Mouse (Mus musculus) mouse embryonic stem cell (cell line): Measurements from ENCODE around the gene Sbf2.

Experiments
- in situ Hi-C, 2 experiments: fragments of 300-500 bp; cut with MboI; formaldehyde crosslinking; loops; 1 replicate in 1 of 2; 3 replicates in 1 of 2; pipeline ENCODE4 v1.14.3; 2019 to 2020; ENCODE audit warnings: low sequenced_read_pairs in 2 of 2, low pct_unique_long_range_greater_than_20kb in 1 of 2, mixed read lengths in 1 of 2; ENCODE audit not compliant: unreplicated experiment in 1 of 2

The Sbf2 gene

DNA sequence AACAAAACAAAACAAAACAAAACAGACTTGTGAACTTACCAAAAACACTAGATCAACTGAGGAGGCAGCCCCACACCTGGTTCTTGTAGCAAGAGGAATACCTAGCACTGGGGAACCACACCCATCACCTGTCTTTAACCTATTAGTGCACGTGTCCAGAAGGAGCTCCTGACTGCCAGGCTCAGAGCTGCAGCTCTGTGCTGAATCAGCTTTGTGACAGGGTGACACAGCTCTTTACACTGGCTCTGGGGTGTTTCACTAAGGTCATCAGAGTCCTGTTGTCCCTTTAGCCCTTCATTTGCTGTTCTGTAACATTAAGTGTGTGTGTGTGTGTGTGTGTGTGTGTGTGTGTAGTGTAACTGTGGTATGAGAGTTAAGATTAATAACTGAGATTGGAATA lies 21.8 kb upstream of the Sbf2 start:
- in situ Hi-C loops: loop anchor here in 1 of 2 experiments (25.0 kb wide), 1 partner anchor 474 kb away; no protein-coding TSS in a partner anchor

DNA sequence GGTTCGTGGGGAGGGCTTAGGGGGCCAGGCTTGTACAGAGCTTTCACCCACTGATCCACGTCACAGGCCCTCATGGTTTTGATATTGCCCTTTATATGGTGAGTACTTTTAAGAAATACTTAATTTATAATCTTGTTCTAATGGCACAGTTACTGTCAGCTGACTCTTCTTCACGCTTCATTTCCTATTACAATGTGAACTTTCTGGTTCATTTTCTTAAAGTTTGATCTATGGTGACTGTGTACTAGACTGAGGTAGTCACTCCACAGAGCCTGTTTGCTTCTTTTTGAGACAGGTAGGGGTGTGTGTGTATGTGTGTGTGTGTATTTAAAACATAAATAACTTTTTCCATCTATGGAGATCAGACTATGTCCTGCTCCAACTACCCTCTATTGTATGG lies 21.2 kb upstream of the Sbf2 start:
- in situ Hi-C loops: loop anchor here in 1 of 2 experiments (25.0 kb wide), 1 partner anchor 474 kb away; no protein-coding TSS in a partner anchor

DNA sequence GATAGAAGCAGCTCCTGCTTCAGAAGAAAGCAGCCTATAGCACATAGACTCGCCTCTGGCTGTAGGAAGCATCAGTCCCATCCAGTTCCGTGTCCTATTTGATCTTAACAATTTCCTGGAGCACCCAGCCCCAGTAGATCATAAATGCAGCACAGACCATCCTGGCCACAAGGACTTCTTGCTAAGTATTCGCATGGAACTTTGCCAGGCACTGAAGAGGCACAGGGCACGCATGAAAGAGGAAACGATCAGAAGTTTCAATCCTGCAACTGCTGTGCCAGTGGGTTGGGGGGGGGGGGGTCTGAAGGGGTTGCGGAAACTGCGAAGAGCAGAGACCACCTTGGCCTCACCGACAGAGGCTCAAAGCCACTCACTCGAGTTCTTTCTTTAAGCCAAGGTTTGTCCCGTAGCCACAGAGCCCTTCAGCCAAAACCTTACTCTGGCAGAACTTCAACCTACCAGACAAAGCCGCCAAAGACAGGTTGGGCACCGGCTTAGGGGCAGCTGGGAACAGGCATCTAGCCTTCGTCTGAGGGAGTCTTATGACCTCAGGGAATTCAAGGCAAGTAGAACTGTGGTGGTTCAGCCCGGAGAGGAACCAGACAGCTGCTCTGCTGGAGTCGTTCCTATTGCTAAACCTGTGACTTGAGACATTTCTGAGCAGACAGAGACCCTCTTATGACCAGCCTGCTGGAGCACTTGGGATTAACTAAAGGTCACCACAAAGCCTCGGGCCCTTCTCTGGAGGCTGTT lies 16.6 kb upstream of the Sbf2 start:
- in situ Hi-C loops: loop anchor here in 1 of 2 experiments (25.0 kb wide), 1 partner anchor 469 kb away; no protein-coding TSS in a partner anchor

DNA sequence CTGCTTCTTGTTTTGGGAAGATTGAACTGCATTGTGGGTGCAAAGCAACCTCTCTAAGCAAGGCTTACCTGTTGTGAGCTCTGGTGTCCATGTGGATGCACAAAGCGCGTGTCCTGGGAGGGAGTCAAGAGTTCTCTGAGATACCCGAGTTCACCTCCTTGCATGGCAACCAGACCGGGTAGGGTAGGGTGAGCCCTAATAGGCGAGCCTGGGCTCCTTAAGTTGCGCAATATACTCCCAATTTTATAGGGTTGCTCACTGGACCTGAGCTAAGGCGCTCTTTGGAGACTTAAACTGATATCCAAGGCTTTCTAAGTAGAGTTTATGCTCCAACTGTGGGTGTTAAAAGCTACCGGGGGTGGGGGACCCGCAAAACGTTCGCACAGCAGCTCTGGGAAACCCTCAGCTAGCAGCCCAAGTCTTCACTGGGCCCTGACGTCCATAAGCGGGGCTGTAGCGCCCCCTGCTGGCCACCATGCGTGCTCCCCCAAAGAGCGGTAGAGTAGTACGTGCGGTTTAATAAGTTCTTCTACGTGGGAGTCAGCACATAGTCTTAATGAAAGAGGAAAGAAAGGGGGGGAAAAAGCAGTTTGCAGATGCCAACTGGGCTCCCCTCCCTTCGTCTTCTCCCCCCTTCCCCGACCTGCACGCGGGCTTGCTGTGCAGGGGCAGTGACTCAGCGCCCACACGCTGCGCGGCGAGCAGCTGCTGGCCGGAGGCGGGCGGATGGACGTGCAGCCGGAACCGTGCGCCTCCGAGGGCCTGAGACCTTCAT lies 15.4 kb upstream of the Sbf2 start:
- in situ Hi-C loops: loop anchor here (5.0 to 25.0 kb wide), 3 partner anchors 335 to 468 kb away; no protein-coding TSS in a partner anchor

DNA sequence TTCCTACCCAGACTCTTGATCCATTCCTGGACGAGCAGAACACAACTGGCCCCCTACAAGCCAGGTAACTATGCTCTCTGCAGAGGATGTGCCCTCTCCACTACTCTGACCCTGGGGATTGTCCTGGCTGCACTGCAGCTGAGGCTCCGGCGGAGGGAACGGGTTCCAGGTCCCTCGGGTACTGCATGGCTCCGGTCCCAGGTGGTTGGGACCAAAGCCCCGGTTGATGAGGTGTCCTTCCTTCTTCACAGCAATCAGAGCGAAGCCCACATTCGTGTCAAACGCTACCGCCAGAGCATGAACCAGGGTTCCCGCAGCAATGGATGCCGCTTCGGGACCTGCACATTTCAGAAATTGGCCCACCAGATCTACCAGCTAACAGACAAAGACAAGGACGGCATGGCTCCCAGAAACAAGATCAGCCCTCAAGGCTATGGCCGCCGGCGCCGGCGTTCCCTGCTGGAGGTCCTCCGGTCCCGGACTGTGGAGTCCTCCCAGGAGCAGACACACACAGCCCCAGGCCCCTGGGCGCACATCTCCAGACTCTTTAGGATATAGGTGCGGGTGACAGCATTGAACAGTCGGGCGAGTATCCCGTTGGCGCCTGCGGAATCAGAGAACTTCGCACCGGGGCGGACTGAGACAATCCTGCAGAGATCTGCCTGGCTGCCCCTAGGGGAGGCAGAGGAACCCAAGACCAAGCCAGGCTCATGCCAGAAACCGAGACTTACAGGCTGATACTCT lies 14.1 kb upstream of the Sbf2 start:
- in situ Hi-C loops: loop anchor here (5.0 to 25.0 kb wide), 3 partner anchors 334 to 466 kb away; no protein-coding TSS in a partner anchor

DNA sequence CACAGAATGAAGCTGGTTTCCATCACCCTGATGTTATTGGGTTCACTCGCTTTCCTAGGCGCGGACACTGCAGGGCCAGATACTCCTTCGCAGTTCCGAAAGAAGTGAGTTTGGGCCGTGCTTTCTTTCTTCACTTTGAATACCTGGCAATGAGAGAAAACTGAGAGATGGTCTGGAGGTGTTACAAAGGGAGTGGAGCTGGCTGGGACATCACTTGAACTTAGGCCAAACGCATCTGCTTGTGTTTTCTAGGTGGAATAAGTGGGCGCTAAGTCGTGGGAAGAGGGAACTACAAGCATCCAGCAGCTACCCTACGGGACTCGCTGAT lies 13.5 kb upstream of the Sbf2 start:
- in situ Hi-C loops: loop anchor here (5.0 to 25.0 kb wide), 3 partner anchors 333 to 466 kb away; no protein-coding TSS in a partner anchor

DNA sequence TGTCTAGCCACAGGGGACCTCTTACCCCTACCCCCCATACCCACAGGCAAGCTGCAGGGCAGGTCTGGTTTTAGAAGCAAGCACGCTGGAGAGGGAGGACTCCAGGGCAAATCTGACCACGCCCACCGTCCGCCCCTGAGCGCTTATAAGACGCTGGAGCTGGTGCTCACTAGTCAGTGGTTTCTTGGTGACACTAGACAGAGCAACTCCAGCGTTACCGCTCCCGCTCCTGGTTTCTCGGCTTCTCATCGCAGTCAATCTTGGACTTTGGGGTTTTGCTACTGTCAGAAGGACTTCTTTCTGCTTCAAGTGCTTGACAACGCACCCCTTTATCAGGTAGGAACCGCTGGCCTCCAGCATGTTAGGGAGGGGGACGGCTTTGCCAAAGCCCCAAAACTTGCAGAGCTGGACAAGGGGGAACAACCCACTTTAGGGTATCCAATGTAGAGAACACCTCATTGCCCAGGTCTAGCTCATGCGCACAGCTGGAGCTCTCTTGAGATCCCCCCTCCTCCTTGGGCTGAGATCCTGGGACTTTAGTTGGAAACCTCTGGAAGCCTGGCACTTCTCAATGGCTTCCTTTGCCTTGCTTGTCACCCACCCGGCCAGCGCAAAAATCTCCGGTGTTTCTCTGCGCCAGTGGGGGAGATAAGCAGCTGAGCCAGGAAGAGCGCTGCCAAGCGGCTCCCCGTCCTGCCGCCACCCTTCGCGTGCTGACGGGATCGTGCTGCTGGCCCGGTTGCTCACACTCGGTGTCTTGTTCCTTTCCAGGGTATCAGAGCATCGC lies 13.0 kb upstream of the Sbf2 start, which contains the start of gene Adm:
TSS of gene Adm (plus strand) at position 176 of the 787 bp plus-strand sequence.
- in situ Hi-C loops: loop anchor here (5.0 to 25.0 kb wide), 3 partner anchors 333 to 465 kb away; no protein-coding TSS in a partner anchor

DNA sequence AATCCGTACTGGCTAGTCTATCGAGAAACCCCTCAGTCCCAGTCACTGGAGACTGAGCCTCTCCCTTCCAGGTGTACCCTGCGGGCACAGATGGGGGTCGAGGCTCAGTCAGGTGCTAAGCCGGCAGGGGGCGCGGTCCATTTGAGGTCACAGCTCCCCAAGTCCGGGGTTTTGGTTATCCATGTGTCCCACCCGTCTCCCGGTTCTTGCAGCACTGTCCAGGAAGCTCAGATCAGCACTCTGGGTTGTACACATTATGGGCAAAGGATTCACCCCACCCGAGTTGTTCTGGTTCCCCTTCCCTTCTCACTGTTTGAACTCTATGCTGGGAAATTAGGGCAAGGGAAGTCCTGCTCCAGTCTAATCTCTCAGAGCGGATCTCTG lies 12.4 kb upstream of the Sbf2 start:
- in situ Hi-C loops: loop anchor here (5.0 to 25.0 kb wide), 3 partner anchors 332 to 465 kb away; no protein-coding TSS in a partner anchor

DNA sequence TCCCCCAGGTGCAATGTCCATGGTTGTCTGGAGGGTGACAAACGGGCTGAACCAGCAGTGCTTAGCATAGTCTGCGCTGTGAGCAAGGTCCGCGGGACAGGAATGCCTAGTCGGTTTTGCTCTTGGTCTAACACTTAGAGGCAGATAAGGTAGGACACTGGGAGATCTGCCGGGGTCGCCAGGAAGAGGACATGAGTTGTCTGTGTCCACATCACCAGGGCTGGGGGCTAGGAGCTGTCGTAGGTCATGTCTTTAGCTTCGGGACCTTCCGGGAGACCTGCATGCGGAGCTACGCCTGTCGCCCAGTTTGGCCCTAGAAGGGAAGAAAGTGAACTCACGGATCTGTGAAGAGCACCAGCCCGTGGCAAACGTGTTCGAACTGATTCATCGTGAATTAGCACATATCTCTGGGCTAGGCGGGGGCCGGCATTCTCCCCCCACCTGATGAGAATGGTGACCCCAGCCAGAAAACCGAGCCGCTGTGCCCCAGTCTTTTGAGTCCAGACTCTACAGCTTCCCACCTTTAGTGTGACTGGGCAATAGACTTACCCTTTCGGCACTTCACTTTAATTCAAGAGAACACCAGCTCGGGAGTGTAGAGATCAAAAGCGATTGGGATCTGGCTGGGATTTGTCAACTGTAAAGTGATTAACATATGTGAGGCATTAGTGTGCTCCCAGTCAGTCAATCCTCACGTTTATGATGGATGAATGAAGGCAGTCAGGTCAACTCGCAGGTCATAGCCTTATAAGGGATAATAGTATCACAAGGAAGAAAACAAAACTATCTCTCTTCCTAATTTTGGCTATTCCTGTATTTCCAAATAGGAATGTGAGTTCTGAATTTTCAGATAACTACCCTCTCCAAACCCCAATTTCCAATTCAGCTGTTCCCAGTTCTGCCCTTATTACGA lies 11.7 kb upstream of the Sbf2 start:
- in situ Hi-C loops: loop anchor here (5.0 to 25.0 kb wide), 3 partner anchors 332 to 464 kb away; no protein-coding TSS in a partner anchor

DNA sequence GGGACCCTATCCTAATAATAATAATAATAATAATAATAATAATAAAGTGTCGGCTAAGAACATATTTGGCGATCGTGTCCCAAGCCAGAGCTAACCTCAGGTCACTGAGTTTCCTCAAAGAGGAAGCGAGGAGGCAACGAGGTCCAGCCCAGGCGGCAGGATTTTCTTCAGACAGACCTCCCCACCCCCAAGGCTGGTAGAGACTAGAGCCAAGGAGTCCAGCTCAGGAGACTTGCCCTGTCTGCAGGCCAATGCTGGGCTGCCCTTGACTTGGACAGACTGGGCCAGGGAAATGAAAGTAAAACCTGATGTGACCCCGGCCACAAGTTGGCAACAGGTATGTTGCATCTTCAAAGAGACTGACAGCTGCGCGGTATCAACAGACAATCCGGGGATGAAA lies 10.8 kb upstream of the Sbf2 start:
- in situ Hi-C loops: loop anchor here (5.0 to 25.0 kb wide), 3 partner anchors 331 to 463 kb away; no protein-coding TSS in a partner anchor

DNA sequence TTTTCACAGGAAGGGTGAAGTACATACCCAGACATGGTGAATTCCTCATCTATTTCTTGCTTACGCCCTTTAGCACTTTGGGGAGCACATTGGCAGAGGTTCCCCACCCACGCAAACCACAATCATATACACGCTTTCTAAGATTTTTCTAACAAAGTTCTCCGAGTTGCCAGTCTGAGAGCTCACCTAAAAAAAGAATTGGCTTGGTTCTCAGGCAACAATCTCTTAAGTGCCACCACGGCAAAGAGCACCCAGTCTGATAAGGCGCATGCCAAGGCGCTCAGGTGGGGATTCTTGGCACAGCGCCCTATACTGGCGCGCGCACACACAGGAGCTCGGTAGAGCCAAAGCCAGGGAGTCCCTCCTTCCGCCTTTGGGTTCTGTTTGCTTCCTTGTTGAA lies 10.2 kb upstream of the Sbf2 start:
- in situ Hi-C loops: loop anchor here (5.0 to 25.0 kb wide), 3 partner anchors 330 to 463 kb away; no protein-coding TSS in a partner anchor

DNA sequence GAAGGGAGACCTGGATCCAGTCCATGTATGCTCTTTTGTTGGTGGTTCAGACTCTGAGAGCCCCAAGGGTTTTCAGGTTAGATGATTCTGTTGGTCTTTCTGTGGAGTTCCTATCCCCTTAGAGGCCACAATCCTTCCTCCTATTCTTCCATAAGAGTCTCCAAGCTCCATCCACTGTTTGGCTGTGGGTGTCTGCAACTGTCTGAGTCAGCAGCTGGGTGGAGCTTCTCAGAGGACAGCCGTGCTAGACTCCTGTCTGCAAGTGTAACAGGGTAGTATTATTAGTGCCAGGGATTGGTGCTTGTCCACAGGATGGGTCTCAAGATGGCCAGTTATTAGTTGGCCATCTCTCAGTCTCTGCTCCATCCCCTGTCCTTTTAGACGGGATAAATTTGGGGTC lies 9.3 kb upstream of the Sbf2 start:
- in situ Hi-C loops: loop anchor here in 1 of 2 experiments (10.0 kb wide), 1 partner anchor 329 kb away; no protein-coding TSS in a partner anchor

DNA sequence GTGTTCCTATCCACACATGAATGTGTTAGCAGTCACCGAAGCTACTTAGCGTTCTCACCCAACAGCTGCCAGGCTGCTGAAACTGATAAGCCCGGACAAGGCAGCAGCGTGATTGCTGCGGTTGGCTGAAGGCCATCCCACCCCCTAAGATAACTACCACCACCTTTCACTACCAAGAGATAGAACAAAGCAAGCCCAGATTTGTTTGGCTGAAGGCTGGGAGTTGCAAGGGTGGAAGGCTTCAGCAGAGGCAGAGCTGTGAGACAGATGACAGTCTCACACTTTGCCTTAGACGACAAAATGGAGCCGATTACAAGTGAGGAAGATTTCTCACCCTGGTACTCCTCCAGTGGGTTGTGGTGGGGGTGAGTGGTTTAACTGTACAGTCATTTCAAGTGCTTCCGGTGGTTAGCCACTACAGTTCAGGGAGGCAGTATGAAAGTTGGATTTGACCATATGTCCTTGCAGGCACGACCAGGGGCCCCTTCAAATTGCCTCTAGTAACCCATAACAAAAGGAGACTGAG lies 4.4 kb upstream of the Sbf2 start:
- in situ Hi-C loops: no loop called here

DNA sequence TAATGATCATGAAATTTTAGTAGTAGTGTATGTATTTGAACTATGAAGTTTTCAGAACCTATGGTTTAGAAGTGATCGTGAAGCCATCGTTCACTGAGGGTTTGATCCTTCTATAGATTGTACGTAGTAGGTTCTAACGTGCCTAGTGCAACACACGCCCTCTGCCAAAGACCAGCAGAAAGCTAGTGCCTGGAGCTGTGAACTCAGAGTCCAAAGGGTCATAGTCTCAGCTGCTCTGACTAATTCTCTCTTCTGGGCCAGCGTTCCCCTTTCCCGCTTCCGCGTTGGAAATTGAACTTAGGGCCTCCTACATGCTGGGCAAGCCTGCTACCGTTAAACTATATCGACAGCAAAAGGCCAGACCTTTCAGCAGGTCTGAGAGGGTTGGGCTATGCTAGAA lies 1.1 kb upstream of the Sbf2 start:
- in situ Hi-C loops: no loop called here

DNA sequence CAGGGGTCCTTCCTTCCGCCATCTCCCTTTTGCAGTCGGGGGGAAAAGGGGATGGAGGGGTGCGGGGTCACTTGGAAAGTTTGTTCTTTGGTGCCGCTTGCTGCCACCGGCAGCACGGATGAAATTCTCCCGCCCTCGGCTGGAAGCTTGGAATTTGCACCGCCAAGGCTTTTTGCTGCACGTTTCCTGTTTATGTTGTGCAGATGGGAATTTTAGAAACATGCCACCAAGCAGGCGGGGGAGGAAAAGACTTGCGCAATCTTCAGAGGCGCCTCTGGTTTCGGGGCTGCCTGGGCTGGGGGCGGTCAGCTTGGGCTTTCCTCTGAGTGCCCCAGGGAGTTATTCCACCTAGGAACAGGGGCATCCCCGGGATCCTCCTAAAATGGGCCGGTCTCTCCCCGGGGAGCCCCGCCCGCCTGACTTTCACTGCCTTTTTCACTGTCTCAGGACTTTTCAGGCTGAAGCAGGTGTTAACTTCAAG lies 469 bp upstream of the Sbf2 start:
- in situ Hi-C loops: no loop called here

DNA sequence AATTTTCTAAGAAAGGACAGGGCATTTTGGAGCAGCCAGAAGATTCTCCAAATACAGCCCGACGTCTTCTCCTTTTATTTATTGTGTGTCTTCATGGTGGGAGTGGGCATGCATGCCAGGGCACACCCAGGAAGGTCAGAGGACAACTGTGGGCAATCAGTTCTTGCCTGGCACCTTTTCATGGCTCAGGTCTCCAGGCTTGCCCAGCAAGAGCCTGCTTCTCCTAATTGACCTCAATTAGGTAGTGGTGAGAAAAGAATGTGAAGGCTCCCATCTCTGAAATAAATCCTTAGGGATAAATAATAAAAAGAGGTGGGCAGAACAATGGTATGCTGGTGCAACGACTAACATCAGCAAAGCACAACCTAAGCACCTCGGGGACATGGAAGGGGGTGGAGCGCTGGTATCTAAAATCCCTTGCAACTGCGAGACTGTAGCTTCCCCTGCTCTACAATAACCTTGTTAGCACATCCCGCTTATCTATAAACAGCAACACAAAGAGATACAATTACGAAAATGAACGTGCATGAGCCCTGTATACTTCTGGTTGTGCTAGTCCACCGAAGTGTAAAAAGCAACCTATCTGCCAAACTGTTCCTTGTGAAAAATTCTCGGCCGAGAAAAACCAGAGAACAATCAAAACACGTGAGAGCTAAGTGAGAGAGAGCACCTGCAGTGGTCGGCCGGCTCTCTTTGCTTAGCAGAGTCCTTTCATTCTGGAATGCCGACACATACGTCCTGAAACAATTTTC lies 1.2 kb downstream of the Sbf2 start:
- in situ Hi-C loops: no loop called here
